Mouse (Mus musculus): Measurements from ENCODE around the gene Cyp2r1. TPM values are rescaled to one million over a fixed set of nuclear protein-coding genes. Genes with fewer than 3 reads are reported as not detected.
"Not testable (repeated sequence)": the region's sequence is repeated elsewhere in the genome, so short reads cannot be mapped to it uniquely, and the experiment has no call there.

Cyp2r1 gene
- 2.1 and 2.2 TPM in 2 replicates for polyA plus RNA-seq (2014; fragmentation: Nextera tagmentation; extraction: Ambion mirVana)

DNA sequence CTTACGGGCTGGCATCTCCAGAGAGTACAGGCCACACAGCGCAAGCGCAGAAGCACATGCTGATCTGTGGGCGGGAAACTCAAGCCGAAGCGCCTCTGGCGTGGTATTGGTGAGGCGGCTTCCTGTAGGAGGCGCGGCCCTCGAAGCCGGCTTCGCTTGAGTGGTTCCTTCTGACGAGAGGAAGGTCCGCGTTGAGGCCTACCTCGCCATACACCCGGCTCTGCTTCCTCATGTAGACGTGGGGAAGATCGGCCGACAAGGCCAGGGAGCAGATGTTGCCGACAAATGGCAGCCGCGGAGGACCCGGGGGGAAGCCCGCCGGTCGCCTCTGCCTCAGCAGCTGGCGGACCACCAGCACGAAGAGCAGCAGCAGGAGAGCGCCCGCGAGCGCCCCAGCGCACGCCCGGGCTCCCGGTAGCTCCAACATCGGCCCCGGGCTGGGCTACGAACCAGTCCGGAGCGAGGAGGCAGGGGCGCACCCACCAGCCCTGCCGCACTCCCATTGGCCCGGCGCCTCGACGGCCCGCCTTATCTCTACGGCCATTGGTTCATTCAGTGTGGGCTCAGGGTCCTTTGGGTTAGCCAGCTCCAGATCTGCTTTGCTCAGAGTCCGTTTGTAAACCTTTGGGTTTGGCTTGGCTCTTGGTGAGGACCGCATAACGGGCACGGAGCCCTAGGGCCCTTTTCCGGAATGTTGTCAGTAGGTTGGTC, at the start of gene Cyp2r1:
Gene Cyp2r1, minus strand, starts transcription at position 442 of the 711 bp plus-strand sequence.
- DNase-seq (ENCODE audit: low spot score): peak; percentile 97
- Histone ChIP-seq H3K27me3 (replicated peaks; ENCODE audit: control insufficient read depth, insufficient read depth, low read length) (no peaks in the 10 kb centered on the region), H3K9me3 (ENCODE audit: control insufficient read depth, low read length) (0 out of 2 replicates have a peak, but pooled peaks cover 6% of the 10 kb centered on the region), H3K4me1 (ENCODE audit: control insufficient read depth, insufficient read depth, low read length) (no peaks in the 10 kb centered on the region), H3K27ac (replicated peaks; ENCODE audit: low read depth, low read length) (peak within 1 kb of the TSS; percentile 92), H3K4me2 (ENCODE audit: low read depth, low read length) (peak within 1 kb of the TSS; percentile 74), H3K4me3 (ENCODE audit: low read depth, low read length) (peak within 1 kb of the TSS; percentile 56), H3K36me3 (ENCODE audit: control insufficient read depth, insufficient read depth, low read length) (no peaks in the 10 kb centered on the region), H3K9ac (ENCODE audit: low read depth, low read length) (peak within 1 kb of the TSS; percentile 73)
- ATAC-seq (ENCODE audit: low read depth): peak; percentile 100
- 2% methylated on average over 43 of the region's 56 CpGs for WGBS

DNA sequence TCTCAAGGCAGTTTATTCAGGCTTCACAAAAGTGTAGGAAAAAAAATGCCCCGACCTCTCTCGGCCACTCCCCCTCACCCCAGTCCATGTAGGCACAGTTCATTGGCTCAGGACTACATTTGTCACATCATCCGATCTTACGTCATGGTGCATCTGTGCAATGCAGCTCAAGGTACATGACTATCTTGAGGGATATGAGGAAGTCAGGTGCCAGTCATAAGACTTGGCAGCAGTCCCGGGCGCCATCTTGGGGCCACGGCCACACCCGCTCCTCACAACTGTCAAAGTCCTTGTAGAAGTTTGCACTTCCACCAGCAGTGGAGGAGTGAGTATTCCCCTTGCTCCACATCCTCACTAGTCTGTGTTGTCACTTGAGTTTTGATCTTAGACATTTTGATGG, 31.6 kb upstream of the Cyp2r1 start:
- H3K36me3 ChIP-seq (ENCODE audit: control insufficient read depth, insufficient read depth, low read length); H3K4me3 ChIP-seq (ENCODE audit: low read depth, low read length); H3K27ac ChIP-seq (replicated peaks; ENCODE audit: low read depth, low read length); H3K9ac ChIP-seq (ENCODE audit: low read depth, low read length); H3K4me1 ChIP-seq (ENCODE audit: control insufficient read depth, insufficient read depth, low read length); DNase-seq (ENCODE audit: low spot score); ATAC-seq (ENCODE audit: low read depth); H3K4me2 ChIP-seq (ENCODE audit: low read depth, low read length); H3K9me3 ChIP-seq (ENCODE audit: control insufficient read depth, low read length); H3K27me3 ChIP-seq (replicated peaks; ENCODE audit: control insufficient read depth, insufficient read depth, low read length): not testable (repeated sequence)
- WGBS: 88% methylated on average over 8 of the region's 8 CpGs

DNA sequence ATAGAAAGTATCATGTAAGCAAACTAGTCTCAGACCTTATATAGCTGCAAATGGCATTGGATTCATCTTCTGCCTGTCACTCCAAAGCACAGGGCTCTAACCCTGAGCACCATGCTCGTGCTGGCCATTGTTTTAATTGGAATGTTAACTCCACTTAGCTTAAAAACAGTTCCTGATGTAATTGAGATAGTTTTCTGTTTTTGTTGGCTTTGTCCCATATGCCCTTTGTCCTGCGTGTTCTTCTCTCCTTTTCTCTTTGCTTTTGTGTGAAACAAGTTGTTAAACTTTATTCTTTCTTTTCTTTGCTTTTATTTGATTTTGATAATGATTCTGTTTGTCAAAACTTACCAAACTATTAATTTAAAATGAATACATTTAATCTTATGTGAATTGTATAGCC, 19.7 kb upstream of the Cyp2r1 start:
- 41% methylated on average over 2 of the region's 2 CpGs for WGBS
- ATAC-seq (ENCODE audit: low read depth): no peak

DNA sequence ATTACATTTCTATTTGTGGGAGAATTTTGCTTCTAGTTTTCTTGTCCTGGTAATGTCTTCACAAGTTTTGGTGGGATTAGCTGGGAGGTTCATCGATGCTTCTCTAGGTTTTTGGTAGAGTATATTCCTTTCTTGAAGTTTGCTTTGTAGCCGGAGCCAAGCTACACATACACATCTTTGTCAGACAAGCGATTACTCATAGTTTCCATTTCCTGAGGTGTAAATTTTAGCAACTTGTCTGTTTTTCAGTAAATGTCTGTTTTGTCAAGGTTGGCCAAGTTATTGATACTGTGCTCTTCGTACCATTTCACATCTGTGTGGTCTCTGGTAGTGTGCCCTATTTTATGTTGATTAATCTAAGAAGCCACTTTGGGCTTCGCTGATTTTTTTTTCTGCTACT, 18.4 kb upstream of the Cyp2r1 start:
- WGBS: 79% methylated on average over 5 of the region's 5 CpGs
- no peaks in the 10 kb centered on the region for H3K4me1 ChIP-seq (ENCODE audit: control insufficient read depth, insufficient read depth, low read length)
- ATAC-seq (ENCODE audit: low read depth): no peak
- H3K4me2 ChIP-seq (ENCODE audit: low read depth, low read length): no peak overlapping the region
- no peak overlapping the region for H3K4me3 ChIP-seq (ENCODE audit: low read depth, low read length)
- no peak for DNase-seq (ENCODE audit: low spot score)
- H3K9ac ChIP-seq (ENCODE audit: low read depth, low read length): no peak overlapping the region
- H3K36me3 ChIP-seq (ENCODE audit: control insufficient read depth, insufficient read depth, low read length): no peaks in the 10 kb centered on the region
- H3K27me3 ChIP-seq (replicated peaks; ENCODE audit: control insufficient read depth, insufficient read depth, low read length): no peaks in the 10 kb centered on the region
- H3K27ac ChIP-seq (replicated peaks; ENCODE audit: low read depth, low read length): no peak overlapping the region
- H3K9me3 ChIP-seq (ENCODE audit: control insufficient read depth, low read length): no peaks in the 10 kb centered on the region

More for the DNA sequence above, 19.7 kb upstream of the Cyp2r1 start:
- Histone ChIP-seq H3K27ac (replicated peaks; ENCODE audit: low read depth, low read length) (no peak overlapping the region), H3K36me3 (ENCODE audit: control insufficient read depth, insufficient read depth, low read length) (no peaks in the 10 kb centered on the region), H3K9me3 (ENCODE audit: control insufficient read depth, low read length) (no peaks in the 10 kb centered on the region), H3K4me1 (ENCODE audit: control insufficient read depth, insufficient read depth, low read length) (no peaks in the 10 kb centered on the region), H3K27me3 (replicated peaks; ENCODE audit: control insufficient read depth, insufficient read depth, low read length) (no peaks in the 10 kb centered on the region), H3K9ac (ENCODE audit: low read depth, low read length) (no peak overlapping the region), H3K4me2 (ENCODE audit: low read depth, low read length) (no peak overlapping the region), H3K4me3 (ENCODE audit: low read depth, low read length) (no peak overlapping the region)
- no peak for DNase-seq (ENCODE audit: low spot score)

DNA sequence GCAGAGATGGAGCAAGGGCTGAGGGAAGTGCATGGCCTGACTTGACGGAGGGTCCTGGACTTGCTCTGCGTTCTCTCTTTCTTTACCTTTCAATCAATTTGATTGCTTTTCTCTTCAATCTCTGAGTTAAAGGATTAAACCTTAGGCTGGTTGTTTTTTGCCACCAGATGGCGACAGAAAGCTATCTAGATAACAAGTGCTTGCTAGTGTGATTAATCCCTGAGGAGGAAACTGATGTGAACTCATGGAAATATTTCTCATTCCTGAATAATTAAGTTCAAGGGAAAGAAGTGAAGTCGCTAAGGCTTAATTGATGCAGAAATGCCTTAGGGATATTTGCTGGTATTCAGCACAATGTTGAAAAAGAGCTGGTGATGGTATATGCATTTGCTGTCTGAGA, 17.7 kb upstream of the Cyp2r1 start:
- 4% methylated on average over 4 of the region's 4 CpGs for WGBS
- no peak overlapping the region for H3K4me2 ChIP-seq (ENCODE audit: low read depth, low read length)
- H3K36me3 ChIP-seq (ENCODE audit: control insufficient read depth, insufficient read depth, low read length): no peaks in the 10 kb centered on the region
- H3K9me3 ChIP-seq (ENCODE audit: control insufficient read depth, low read length): no peaks in the 10 kb centered on the region
- no peak overlapping the region for H3K27ac ChIP-seq (replicated peaks; ENCODE audit: low read depth, low read length)
- no peaks in the 10 kb centered on the region for H3K4me1 ChIP-seq (ENCODE audit: control insufficient read depth, insufficient read depth, low read length)
- DNase-seq (ENCODE audit: low spot score) (peak; percentile 82), ATAC-seq (ENCODE audit: low read depth) (no peak)
- no peaks in the 10 kb centered on the region for H3K27me3 ChIP-seq (replicated peaks; ENCODE audit: control insufficient read depth, insufficient read depth, low read length)
- H3K4me3 ChIP-seq (ENCODE audit: low read depth, low read length): no peak overlapping the region
- H3K9ac ChIP-seq (ENCODE audit: low read depth, low read length): no peak overlapping the region

DNA sequence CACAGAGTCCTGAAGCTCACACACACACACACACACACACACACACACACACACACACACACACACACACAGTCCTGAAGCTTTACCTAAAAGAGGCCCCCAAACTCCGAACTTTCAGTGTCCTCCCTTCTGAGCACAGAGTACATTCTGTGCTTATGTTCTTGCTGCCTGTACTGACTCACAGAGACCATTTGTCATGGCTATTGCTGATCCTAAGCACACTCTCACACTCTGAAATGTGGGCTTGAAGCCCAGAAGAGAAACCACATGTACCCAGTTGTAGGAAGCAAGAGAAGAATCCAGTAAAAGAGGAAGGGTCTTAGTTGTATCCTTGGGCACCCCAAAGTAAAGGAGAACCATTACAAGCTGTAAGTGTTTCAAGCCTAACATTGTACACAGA, 14.9 kb upstream of the Cyp2r1 start:
- H3K4me3 ChIP-seq (ENCODE audit: low read depth, low read length): no peak overlapping the region
- no peak overlapping the region for H3K27ac ChIP-seq (replicated peaks; ENCODE audit: low read depth, low read length)
- 67% methylated on average over 1 of the region's 1 CpGs for WGBS
- no peaks in the 10 kb centered on the region for H3K36me3 ChIP-seq (ENCODE audit: control insufficient read depth, insufficient read depth, low read length)
- H3K27me3 ChIP-seq (replicated peaks; ENCODE audit: control insufficient read depth, insufficient read depth, low read length): no peaks in the 10 kb centered on the region
- no peak for DNase-seq (ENCODE audit: low spot score)
- no peaks in the 10 kb centered on the region for H3K4me1 ChIP-seq (ENCODE audit: control insufficient read depth, insufficient read depth, low read length)
- no peak for ATAC-seq (ENCODE audit: low read depth)
- no peak overlapping the region for H3K4me2 ChIP-seq (ENCODE audit: low read depth, low read length)
- no peak overlapping the region for H3K9ac ChIP-seq (ENCODE audit: low read depth, low read length)
- H3K9me3 ChIP-seq (ENCODE audit: control insufficient read depth, low read length): 0 out of 2 replicates have a peak, but pooled peaks cover 3% of the 10 kb centered on the region

DNA sequence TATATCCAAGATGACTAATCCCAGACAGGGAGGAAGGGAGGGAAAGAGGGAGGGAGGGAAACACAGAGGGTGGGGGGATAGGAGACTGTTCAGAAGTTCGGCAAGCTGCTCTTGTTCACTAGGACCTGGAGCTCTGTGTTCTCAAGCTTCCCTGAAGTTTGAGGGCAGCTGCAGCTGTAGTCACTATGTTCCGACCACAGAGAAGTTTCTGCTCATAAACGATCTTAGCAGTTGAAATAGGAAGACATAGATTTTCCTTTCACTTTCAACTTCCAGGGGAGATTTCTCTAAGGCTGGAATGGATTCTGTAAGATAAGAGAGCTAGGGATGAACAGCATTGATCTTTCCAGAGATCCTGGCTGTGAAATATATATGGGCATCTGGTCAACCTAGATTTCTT, 14.2 kb upstream of the Cyp2r1 start:
- H3K4me3 ChIP-seq (ENCODE audit: low read depth, low read length): no peak overlapping the region
- DNase-seq (ENCODE audit: low spot score): no peak
- no peaks in the 10 kb centered on the region for H3K4me1 ChIP-seq (ENCODE audit: control insufficient read depth, insufficient read depth, low read length)
- ATAC-seq (ENCODE audit: low read depth): no peak
- H3K9ac ChIP-seq (ENCODE audit: low read depth, low read length): no peak overlapping the region
- no peaks in the 10 kb centered on the region for H3K27me3 ChIP-seq (replicated peaks; ENCODE audit: control insufficient read depth, insufficient read depth, low read length)
- H3K27ac ChIP-seq (replicated peaks; ENCODE audit: low read depth, low read length): no peak overlapping the region
- H3K4me2 ChIP-seq (ENCODE audit: low read depth, low read length): no peak overlapping the region
- 73% methylated on average over 3 of the region's 3 CpGs for WGBS
- H3K36me3 ChIP-seq (ENCODE audit: control insufficient read depth, insufficient read depth, low read length): no peaks in the 10 kb centered on the region
- 0 out of 2 replicates have a peak, but pooled peaks cover 3% of the 10 kb centered on the region for H3K9me3 ChIP-seq (ENCODE audit: control insufficient read depth, low read length)

DNA sequence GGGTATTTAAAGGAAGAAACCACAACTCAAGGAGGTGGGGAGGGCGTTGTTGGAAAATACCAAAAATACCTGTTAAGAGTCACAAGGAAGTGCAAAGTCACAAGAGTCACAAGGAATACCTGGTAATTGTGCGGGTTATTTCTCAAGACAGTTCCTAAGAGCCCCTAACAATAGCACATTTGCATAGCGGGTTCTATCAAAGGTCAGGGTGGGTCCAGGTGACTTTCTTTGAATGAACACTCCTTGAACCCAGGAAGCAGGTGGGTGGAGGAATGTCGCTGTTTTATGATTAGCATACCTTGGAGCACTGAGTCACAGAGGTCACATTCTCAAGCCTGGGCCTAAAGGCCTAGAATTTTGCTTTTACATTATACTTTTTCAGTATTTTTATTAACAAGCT, 11.1 kb upstream of the Cyp2r1 start:
- not testable (repeated sequence) for H3K9me3 ChIP-seq (ENCODE audit: control insufficient read depth, low read length); H3K4me2 ChIP-seq (ENCODE audit: low read depth, low read length); DNase-seq (ENCODE audit: low spot score); H3K9ac ChIP-seq (ENCODE audit: low read depth, low read length); H3K4me1 ChIP-seq (ENCODE audit: control insufficient read depth, insufficient read depth, low read length); H3K27ac ChIP-seq (replicated peaks; ENCODE audit: low read depth, low read length); H3K27me3 ChIP-seq (replicated peaks; ENCODE audit: control insufficient read depth, insufficient read depth, low read length); H3K36me3 ChIP-seq (ENCODE audit: control insufficient read depth, insufficient read depth, low read length); ATAC-seq (ENCODE audit: low read depth); H3K4me3 ChIP-seq (ENCODE audit: low read depth, low read length)
- 88% methylated on average over 4 of the region's 4 CpGs for WGBS

DNA sequence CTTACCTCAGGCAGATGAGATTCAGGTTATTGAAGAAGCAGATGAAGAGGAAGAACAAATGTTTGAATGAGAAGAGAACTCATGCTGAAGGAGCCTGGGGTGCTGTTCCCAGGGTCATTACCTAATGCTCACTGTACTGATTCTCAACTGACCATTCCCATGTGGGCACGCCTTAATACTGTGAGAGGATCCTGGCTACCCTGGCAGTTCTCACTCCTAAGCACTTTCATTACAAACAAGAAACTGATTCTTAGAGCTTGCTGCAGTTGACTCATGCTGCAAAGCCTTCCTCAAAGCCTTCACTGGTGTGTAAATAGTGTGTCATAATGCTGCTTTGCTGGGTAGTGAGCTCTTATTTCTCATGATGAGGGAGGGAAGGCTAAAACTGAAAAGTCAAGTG, 26.6 kb downstream of the Cyp2r1 start:
- H3K4me1 ChIP-seq (ENCODE audit: control insufficient read depth, insufficient read depth, low read length): no peaks in the 10 kb centered on the region
- no peak overlapping the region for H3K27ac ChIP-seq (replicated peaks; ENCODE audit: low read depth, low read length)
- H3K9me3 ChIP-seq (ENCODE audit: control insufficient read depth, low read length): no peaks in the 10 kb centered on the region
- H3K36me3 ChIP-seq (ENCODE audit: control insufficient read depth, insufficient read depth, low read length): peaks cover 10% of the 10 kb centered on the region
- WGBS: 90% methylated on average over 1 of the region's 1 CpGs
- no peak overlapping the region for H3K9ac ChIP-seq (ENCODE audit: low read depth, low read length)
- no peak for DNase-seq (ENCODE audit: low spot score)
- H3K4me3 ChIP-seq (ENCODE audit: low read depth, low read length): no peak overlapping the region
- H3K4me2 ChIP-seq (ENCODE audit: low read depth, low read length): no peak overlapping the region
- no peak for ATAC-seq (ENCODE audit: low read depth)
- no peaks in the 10 kb centered on the region for H3K27me3 ChIP-seq (replicated peaks; ENCODE audit: control insufficient read depth, insufficient read depth, low read length)
